Mouse (Mus musculus) intestine, embryonic 14.5 days (tissue): ENCODE measurements around the gene 1600014C10Rik. TPM values are rescaled to one million over a fixed set of nuclear protein-coding genes. Genes with fewer than 3 reads are reported as not detected.

Experiments
- ATAC-seq: fragments of 200-750 bp; cut with Nextera tagmentation; replicated peaks from 2 replicates; pipeline ENCODE4 v1.8.0; 2017; ENCODE audit warnings: low read depth, moderate number of reproducible peaks, moderate TSS enrichment, moderate library complexity; ENCODE audit not compliant: low FRiP score, low TSS enrichment
- DNase-seq: peaks from one replicate; pipeline ENCODE4 v3.0.0-alpha.2; 2018; ENCODE audit warnings: low spot score
- H3K27ac ChIP-seq: fragments of 300-500 bp; sonication (generic); 2 replicates; pipeline ENCODE4 v1.5.1; 2014; ENCODE audit warnings: low read depth, mild to moderate bottlenecking, control low read depth
- H3K27me3 ChIP-seq: fragments of 300-500 bp; sonication (generic); replicated peaks from 2 replicates; pipeline ENCODE4 v1.6.1; 2014; ENCODE audit warnings: low read length, control low read depth; ENCODE audit not compliant: control insufficient read depth, insufficient read depth
- H3K36me3 ChIP-seq: fragments of 300-500 bp; sonication (generic); 2 replicates; pipeline ENCODE4 v1.6.1; 2014; ENCODE audit warnings: low read length, control low read depth; ENCODE audit not compliant: control insufficient read depth, insufficient read depth
- H3K4me1 ChIP-seq: fragments of 300-500 bp; sonication (generic); replicated peaks from 2 replicates; pipeline ENCODE4 v1.6.1; 2014; ENCODE audit warnings: low read length, control low read depth, mixed read lengths; ENCODE audit not compliant: control insufficient read depth, insufficient read depth
- H3K4me2 ChIP-seq: fragments of 300-500 bp; sonication (generic); 2 replicates; pipeline ENCODE4 v1.6.1; 2014; ENCODE audit warnings: low read length
- H3K4me3 ChIP-seq: fragments of 300-500 bp; sonication (generic); 2 replicates; pipeline ENCODE4 v1.5.1; 2014; ENCODE audit warnings: low read depth, low read length, control low read depth, mixed read lengths
- H3K9ac ChIP-seq: fragments of 300-500 bp; sonication (generic); 2 replicates; pipeline ENCODE4 v1.6.1; 2014; ENCODE audit warnings: mild to moderate bottlenecking, low read length
- H3K9me3 ChIP-seq: fragments of 300-500 bp; sonication (generic); 2 replicates; pipeline ENCODE4 v1.6.1; 2016; ENCODE audit warnings: low read length, control low read depth; ENCODE audit not compliant: control insufficient read depth
- WGBS: fragments of 180-500 bp; shearing (Covaris S2); extraction: QIAGEN DNeasy Blood & Tissue Kit; methylation state at CpG from one replicate; pipeline ENCODE4 v1.1.7; 2014; 5-methylcytosine and 5-hydroxymethylcytosine counted together
- polyA plus RNA-seq: library from polyadenylated mRNA; unstranded; fragments of >200 nt; fragmentation: Nextera tagmentation; extraction: Ambion mirVana; gene quantifications from 2 replicates; pipeline ENCODE4 v1.2.1, GENCODE M21; 2014

1600014C10Rik gene
- polyA plus RNA-seq, 1 experiment from 2014 or later: 13.7 TPM

DNA sequence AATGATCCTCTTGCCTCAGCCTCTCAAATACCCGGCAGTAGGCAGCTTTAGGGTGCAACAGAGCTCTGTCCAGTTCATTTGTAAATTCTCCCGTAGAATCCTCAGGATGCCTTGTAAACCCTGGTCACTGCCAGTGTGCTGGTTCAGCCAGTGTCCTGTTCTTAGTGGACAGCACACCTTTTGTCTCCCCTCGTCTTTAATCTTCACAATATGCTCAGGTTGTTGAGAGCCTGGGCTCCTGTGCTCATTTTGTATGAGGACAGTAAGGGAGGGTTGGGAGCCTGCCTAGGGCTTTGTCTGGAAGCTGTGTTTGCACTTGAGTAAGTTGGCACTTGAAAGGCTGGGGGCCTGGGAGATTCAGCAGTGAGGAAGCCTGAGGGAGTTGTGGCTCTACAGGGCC, 3.1 kb upstream of the 1600014C10Rik start:
- H3K9ac ChIP-seq: no peak overlapping the region
- no peak overlapping the region for H3K4me3 ChIP-seq
- H3K4me1 ChIP-seq: peaks cover 11% of the 10 kb centered on the region
- WGBS: 72% methylated on average over 3 of the region's 3 CpGs
- H3K36me3 ChIP-seq: no peaks in the 10 kb centered on the region
- no peaks in the 10 kb centered on the region for H3K27me3 ChIP-seq
- ATAC-seq: no peak
- no peak for DNase-seq
- no peak overlapping the region for H3K4me2 ChIP-seq
- no peak overlapping the region for H3K27ac ChIP-seq
- H3K9me3 ChIP-seq: no peaks in the 10 kb centered on the region

GRCm38 (mm10) chr7:38181366-38181765, 1.7 kb upstream of the 1600014C10Rik start:
- Histone ChIP-seq H3K27me3 (no peaks in the 10 kb centered on the region), H3K4me2 (no peak overlapping the region), H3K27ac (no peak overlapping the region), H3K4me1 (peaks cover 11% of the 10 kb centered on the region), H3K9ac (no peak overlapping the region), H3K9me3 (no peaks in the 10 kb centered on the region), H3K36me3 (no peaks in the 10 kb centered on the region), H3K4me3 (no peak overlapping the region)
- no peak for DNase-seq
- whole genome bisulfite sequencing: 89% methylated on average over 2 of the region's 2 CpGs
- no peak for ATAC-seq

DNA sequence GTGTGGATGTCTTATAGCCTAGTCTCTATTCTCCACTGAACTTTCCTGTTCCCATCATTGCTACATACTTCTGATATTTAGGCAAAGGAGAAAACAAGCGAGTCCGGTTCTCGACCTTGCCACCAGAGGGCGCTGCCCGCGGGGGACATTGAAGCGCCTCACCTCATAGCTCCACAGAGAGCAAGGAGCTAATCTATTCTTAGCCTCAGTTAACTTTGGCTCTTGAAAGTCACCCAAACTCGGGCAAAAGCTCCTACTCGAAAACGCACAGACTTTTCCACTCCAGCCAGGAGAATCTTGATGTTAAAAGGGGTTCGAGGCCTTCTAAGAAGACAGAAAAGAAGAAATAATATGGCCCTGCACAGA, 438 bp upstream of the 1600014C10Rik start:
- Histone ChIP-seq H3K27ac (no peak overlapping the region), H3K4me2 (peak overlapping the region; percentile 91), H3K9me3 (no peaks in the 10 kb centered on the region), H3K27me3 (no peaks in the 10 kb centered on the region), H3K9ac (no peak overlapping the region), H3K4me3 (peak overlapping the region; percentile 64), H3K36me3 (no peaks in the 10 kb centered on the region), H3K4me1 (peaks cover 11% of the 10 kb centered on the region)
- no peak; the same call in 1 of the 2 replicates for ATAC-seq
- DNase-seq: peak; percentile 90
- WGBS: under 1% methylated on average over 11 of the region's 11 CpGs

DNA sequence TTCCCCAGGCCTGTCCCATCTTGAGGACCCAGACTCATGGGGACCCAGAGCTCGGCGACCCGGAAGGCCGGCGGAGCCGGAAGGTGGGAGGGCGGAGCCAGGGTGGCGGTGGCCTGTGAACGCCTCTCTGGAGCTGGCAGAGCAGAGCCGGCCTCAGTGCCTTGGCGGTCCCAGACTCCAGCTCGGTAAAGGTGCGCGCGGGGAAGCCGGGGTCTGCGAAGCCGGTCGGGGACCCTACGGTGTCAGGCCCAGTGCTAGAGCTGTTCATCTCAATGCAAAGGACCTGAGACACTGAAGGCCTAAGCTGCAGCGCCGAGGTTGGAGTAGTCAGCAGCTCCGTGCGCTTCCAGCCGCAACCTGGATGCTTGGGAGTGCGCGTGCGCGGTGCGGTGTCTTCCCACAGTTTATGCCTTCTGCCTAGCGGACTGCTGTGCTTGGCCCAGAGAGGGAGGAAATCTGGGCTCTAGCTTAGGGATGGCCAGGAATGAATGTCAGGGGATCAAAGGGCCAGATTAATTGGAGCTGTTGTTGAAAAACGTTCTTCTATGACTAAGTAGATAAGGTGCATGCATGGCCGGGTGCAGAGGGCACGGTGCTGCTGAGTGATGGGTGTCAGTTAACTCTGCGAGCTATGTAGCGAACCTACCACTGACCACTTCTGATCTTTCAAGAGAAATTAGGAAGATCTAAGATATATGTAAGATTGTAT, 846 bp downstream of the 1600014C10Rik start:
- Histone ChIP-seq H3K9ac (peak overlapping the region; percentile 65), H3K4me3 (peak overlapping the region; percentile 64), H3K36me3 (no peaks in the 10 kb centered on the region), H3K4me2 (peak overlapping the region; percentile 91), H3K9me3 (no peaks in the 10 kb centered on the region), H3K27ac (peak overlapping the region; percentile 62), H3K4me1 (peaks cover 11% of the 10 kb centered on the region), H3K27me3 (no peaks in the 10 kb centered on the region)
- DNase-seq (peak; percentile 93), ATAC-seq (peak; percentile 90)
- WGBS: 7% methylated on average over 36 of the region's 36 CpGs

DNA sequence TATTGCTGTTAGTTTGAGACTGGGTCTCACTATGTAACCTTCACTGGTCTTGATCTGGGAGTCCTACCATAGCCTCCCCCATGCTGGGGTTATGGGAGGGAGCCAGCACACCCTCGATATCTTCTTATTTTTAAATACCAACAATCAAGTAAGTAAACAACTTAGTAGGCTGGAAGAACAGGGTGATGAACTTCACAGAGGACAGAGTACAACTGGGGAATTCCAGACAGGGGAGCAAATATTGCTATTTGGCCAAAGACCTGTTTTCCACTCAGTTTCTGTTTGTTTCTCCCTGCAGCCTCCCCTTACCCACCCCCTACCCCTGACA, 1.4 kb downstream of the 1600014C10Rik start:
- Histone ChIP-seq H3K9ac (peak overlapping the region; percentile 65; the same call in 1 of the 2 replicates), H3K4me1 (peaks cover 11% of the 10 kb centered on the region), H3K4me2 (peak overlapping the region; percentile 91), H3K9me3 (no peaks in the 10 kb centered on the region), H3K4me3 (peak overlapping the region; percentile 64), H3K27me3 (no peaks in the 10 kb centered on the region), H3K27ac (no peak overlapping the region), H3K36me3 (no peaks in the 10 kb centered on the region)
- 44% methylated on average over 1 of the region's 1 CpGs for WGBS
- ATAC-seq (no peak), DNase-seq (no peak)

- Histone ChIP-seq H3K4me2 (no peak overlapping the region), H3K4me3 (no peak overlapping the region)
- no peak for DNase-seq
Measured at GRCm38 (mm10) chr7:38184786-38185185, 1.8 kb downstream of the 1600014C10Rik start.

GRCm38 (mm10) chr7:38186861-38187260, 3.8 kb downstream of the 1600014C10Rik start:
- peaks cover 11% of the 10 kb centered on the region for H3K4me1 ChIP-seq
- H3K27me3 ChIP-seq: no peaks in the 10 kb centered on the region

More at GRCm38 (mm10) chr7:38184786-38185185, 1.8 kb downstream of the 1600014C10Rik start:
- Histone ChIP-seq H3K36me3 (no peaks in the 10 kb centered on the region), H3K27me3 (no peaks in the 10 kb centered on the region), H3K9ac (no peak overlapping the region), H3K27ac (no peak overlapping the region), H3K4me1 (peaks cover 11% of the 10 kb centered on the region), H3K9me3 (no peaks in the 10 kb centered on the region)
- WGBS: 89% methylated on average over 6 of the region's 6 CpGs
- ATAC-seq: no peak

GRCm38 (mm10) chr7:38187796-38188195, 4.8 kb downstream of the 1600014C10Rik start:
- no peak overlapping the region for H3K27ac ChIP-seq
- 74% methylated on average over 4 of the region's 4 CpGs for WGBS
- H3K9me3 ChIP-seq: 0 out of 2 replicates have a peak, but pooled peaks cover 3% of the 10 kb centered on the region
- no peaks in the 10 kb centered on the region for H3K36me3 ChIP-seq
- peaks cover 10% of the 10 kb centered on the region for H3K4me1 ChIP-seq
- no peak for ATAC-seq
- no peak overlapping the region for H3K4me3 ChIP-seq
- no peaks in the 10 kb centered on the region for H3K27me3 ChIP-seq
- H3K4me2 ChIP-seq: no peak overlapping the region
- no peak overlapping the region for H3K9ac ChIP-seq
- DNase-seq: no peak

More at GRCm38 (mm10) chr7:38186861-38187260, 3.8 kb downstream of the 1600014C10Rik start:
- Histone ChIP-seq H3K4me3 (no peak overlapping the region), H3K36me3 (no peaks in the 10 kb centered on the region), H3K9ac (no peak overlapping the region), H3K9me3 (0 out of 2 replicates have a peak, but pooled peaks cover 3% of the 10 kb centered on the region), H3K27ac (no peak overlapping the region), H3K4me2 (no peak overlapping the region)
- DNase-seq (no peak), ATAC-seq (no peak)
- WGBS: 83% methylated on average over 4 of the region's 4 CpGs
